Mouse (Mus musculus) hindbrain, embryonic 14.5 days (tissue): Measurements from ENCODE around the gene Klf16. TPM values are rescaled to one million over a fixed set of nuclear protein-coding genes. Genes with fewer than 3 reads are reported as not detected.

Source experiments
- microRNA-seq: library from miRNA; unstranded; fragments of <30 nt; microRNA quantifications from one replicate; pipeline ENCODE4, GENCODE M21; 2016
- polyA plus RNA-seq: library from polyadenylated mRNA; unstranded; fragments of >200 nt; fragmentation: Nextera tagmentation; extraction: Ambion mirVana; gene quantifications from 2 replicates; pipeline ENCODE4 v1.2.1, GENCODE M21; 2014

Klf16 gene
- polyA plus RNA-seq, 1 experiment from 2014 or later: 5.1 TPM

Small RNA genes within 50 kb of the gene (microRNA-seq; reads per million reads assigned to microRNA genes)
- gene Mir6912: 0.48 reads per million

Other genes starting within 250 kb of the Klf16 start
- gene Pcsk4, start 247.8 kb downstream of the Klf16 start, polyA plus RNA-seq: 4.4 and 4.7 TPM in 2 replicates
- gene Reep6, start 247.4 kb downstream of the Klf16 start, polyA plus RNA-seq: 5.3 and 5.8 TPM in 2 replicates
- gene Adamtsl5, start 228.9 kb downstream of the Klf16 start, polyA plus RNA-seq: 0.84 and 0.90 TPM in 2 replicates
- gene Plk5, start 220.9 kb downstream of the Klf16 start, polyA plus RNA-seq: 3.6 and 4.1 TPM in 2 replicates
- gene Mex3d, start 189.7 kb downstream of the Klf16 start, polyA plus RNA-seq: 12.3 and 13.3 TPM in 2 replicates
- 152 and 161 TPM in 2 replicates for gene Mbd3, start 177.8 kb downstream of the Klf16 start, polyA plus RNA-seq
- gene Uqcr11, start 170.5 kb downstream of the Klf16 start, polyA plus RNA-seq: 675 and 804 TPM in 2 replicates
- 41.3 and 46.5 TPM in 2 replicates for gene Tcf3, start 143.7 kb downstream of the Klf16 start, polyA plus RNA-seq
- 1.5 and 2.3 TPM in 2 replicates for gene Onecut3, start 82.5 kb downstream of the Klf16 start, polyA plus RNA-seq
- 0.87 and 1.1 TPM in 2 replicates for gene Atp8b3, start 38.2 kb downstream of the Klf16 start, polyA plus RNA-seq
- gene Rexo1, start 15.8 kb downstream of the Klf16 start, polyA plus RNA-seq: 29.0 and 30.8 TPM in 2 replicates
- 157 and 174 TPM in 2 replicates for gene Abhd17a, start 13.0 kb upstream of the Klf16 start, polyA plus RNA-seq
- 63.1 and 64.5 TPM in 2 replicates for gene Scamp4, start 25.6 kb upstream of the Klf16 start, polyA plus RNA-seq
- 5.2 and 5.6 TPM in 2 replicates for gene Adat3, start 25.6 kb upstream of the Klf16 start, polyA plus RNA-seq
- 1.7 and 1.9 TPM in 2 replicates for gene Gm49322, start 28.7 kb upstream of the Klf16 start, polyA plus RNA-seq
- 65.4 and 76.4 TPM in 2 replicates for gene Csnk1g2, start 45.5 kb upstream of the Klf16 start, polyA plus RNA-seq
- 83.2 and 83.7 TPM in 2 replicates for gene Btbd2, start 79.8 kb upstream of the Klf16 start, polyA plus RNA-seq
- 53.8 and 60.2 TPM in 2 replicates for gene Mknk2, start 100.8 kb upstream of the Klf16 start, polyA plus RNA-seq
- gene Mob3a, start 124.7 kb upstream of the Klf16 start, polyA plus RNA-seq: 45.3 and 47.1 TPM in 2 replicates
- 20.0 and 20.4 TPM in 2 replicates for gene Izumo4, start 124.9 kb upstream of the Klf16 start, polyA plus RNA-seq
- 112 and 114 TPM in 2 replicates for gene Ap3d1, start 164.9 kb upstream of the Klf16 start, polyA plus RNA-seq
- gene Dot1l, start 177.9 kb upstream of the Klf16 start, polyA plus RNA-seq: 22.4 and 23.8 TPM in 2 replicates
- 55.6 and 62.9 TPM in 2 replicates for gene Sf3a2, start 220.9 kb upstream of the Klf16 start, polyA plus RNA-seq
- 117 and 123 TPM in 2 replicates for gene Plekhj1, start 221.3 kb upstream of the Klf16 start, polyA plus RNA-seq
- gene Amh, start 227.9 kb upstream of the Klf16 start, polyA plus RNA-seq: 0.16 TPM in 1 of 2 replicates, not detected in the other
- gene Jsrp1, start 236.2 kb upstream of the Klf16 start, polyA plus RNA-seq: 0.37 and 0.96 TPM in 2 replicates
- 1,195 and 1,204 TPM in 2 replicates for gene Oaz1, start 249.3 kb upstream of the Klf16 start, polyA plus RNA-seq